Mouse (Mus musculus): ENCODE results near the gene C87436.
"Not testable (repeated sequence)": the region's sequence is repeated elsewhere in the genome, so short reads cannot be mapped to it uniquely, and the experiment has no call there.

Gene C87436

GRCm38 (mm10) chr6:86481871-86482270 is 43.7 kb downstream of the C87436 start:
- DNase-seq (ENCODE audit: low spot score in 2 of 2), result no peak

- no peak for DNase-seq (ENCODE audit: low spot score in 2 of 2)
Measured at GRCm38 (mm10) chr6:86485943-86486640, 47.9 kb downstream of the C87436 start.

GRCm38 (mm10) chr6:86487358-86488148 is 49.4 kb downstream of the C87436 start:
- DNase-seq (ENCODE audit: low spot score in 2 of 2), result peak; percentile 67 to 70

GRCm38 (mm10) chr6:86488149-86488485 is 49.9 kb downstream of the C87436 start:
- no peak for DNase-seq (ENCODE audit: low spot score in 2 of 2)

- DNase-seq (ENCODE audit: low spot score in 2 of 2), result no peak
Measured at GRCm38 (mm10) chr6:86489945-86490344, 51.8 kb downstream of the C87436 start.

DNA sequence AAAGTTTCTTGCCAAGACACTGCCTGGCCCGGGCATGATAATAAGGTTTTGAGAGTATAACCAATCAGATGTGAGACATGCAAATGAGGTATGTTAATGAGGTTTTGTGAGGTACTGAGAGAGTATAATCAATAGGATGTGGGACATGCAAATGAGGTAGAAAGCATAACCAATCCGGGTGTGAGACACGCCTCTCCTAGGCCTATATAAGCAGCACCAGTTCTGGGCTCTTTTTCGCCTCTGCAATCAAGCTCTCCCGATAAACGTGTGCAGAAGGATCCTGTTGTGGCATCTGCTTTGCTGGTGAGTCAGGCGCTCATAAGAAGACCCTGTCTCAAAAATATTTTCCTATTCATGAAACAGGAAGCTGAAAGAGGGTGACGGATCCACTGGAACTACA is 52.2 kb downstream of the C87436 start:
- DNase-seq (ENCODE audit: low spot score in 2 of 2), result not testable (repeated sequence)

DNA sequence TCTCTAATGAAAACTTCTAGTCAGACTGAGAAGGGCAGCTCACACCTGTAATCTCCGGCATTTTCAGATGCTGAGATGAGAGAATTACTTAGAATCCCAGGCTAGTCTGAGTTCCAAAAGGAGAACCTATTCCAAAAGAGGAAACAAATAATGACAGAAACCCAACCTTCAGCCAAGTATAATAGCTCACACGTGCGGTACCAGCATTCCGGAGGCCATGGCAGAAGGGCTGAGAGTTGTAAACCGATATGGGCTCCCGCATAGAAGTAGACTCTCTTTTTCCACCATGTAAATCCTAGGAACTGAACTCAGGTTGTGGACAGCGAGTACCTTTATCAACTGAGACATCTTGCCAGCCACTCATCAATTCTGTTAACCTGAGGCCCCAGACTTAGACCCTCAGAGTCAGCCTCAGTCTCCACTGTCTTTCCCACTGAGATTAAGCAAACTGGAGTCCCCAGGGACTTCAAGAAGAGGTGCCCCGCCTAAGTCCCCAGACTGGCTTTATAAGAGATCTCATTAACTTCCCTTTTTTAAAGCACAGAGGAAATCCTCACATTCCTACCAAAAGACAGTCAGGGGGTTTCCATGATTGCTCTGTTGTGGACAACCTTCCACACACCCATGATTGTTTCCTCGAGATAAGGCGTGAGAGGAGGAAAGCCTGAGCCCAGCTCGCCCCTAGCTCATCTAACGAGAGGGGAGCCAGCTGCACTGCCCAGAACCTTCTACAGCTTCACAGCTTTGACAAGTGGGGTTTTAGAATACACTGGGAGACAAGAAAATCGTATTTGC is 55.5 kb downstream of the C87436 start:
- DNase-seq (ENCODE audit: low spot score in 2 of 2), result no peak

GRCm38 (mm10) chr6:86494767-86495166 is 56.6 kb downstream of the C87436 start:
- DNase-seq (ENCODE audit: low spot score in 2 of 2), result no peak

DNA sequence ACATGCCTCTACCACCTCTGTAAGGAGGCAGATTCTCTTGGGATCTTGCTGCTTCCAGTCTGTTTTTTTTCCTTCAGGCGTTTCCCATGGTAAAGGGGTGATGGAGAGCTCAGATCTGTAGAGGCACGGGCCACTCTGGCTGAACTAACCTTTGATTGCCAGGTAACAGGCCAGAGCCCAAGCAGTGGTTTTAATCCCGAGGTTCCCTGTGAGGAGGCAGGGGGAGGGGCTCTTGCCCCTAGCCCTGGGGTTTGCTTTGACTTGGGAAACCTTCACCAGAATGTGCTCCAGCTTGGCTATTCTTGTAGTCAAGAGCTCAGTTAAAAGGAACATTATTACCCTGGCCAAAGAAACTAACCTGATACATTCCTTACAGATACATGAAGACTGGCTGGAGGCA is 57.5 kb downstream of the C87436 start:
- DNase-seq (ENCODE audit: low spot score in 2 of 2), result no peak

DNA sequence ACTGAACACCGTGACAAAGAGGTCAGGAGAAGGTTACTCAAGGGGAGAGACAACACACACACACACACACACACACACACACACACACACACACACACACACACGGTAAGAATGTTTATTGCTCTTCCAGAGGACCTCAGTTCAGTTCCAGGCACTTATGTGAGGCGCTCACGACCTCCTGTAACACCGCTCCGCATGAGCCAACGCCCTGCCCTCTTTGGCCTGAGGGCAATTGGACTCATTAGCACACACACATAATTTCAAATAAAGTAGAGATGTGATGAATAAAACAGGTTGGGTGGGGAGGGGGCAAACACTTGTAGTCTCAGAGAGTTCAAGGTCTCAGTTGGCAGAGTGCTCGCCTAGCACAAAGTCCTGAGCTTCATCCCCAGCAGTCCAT is 58.0 kb downstream of the C87436 start:
- no peak for DNase-seq (ENCODE audit: low spot score in 2 of 2)

DNA sequence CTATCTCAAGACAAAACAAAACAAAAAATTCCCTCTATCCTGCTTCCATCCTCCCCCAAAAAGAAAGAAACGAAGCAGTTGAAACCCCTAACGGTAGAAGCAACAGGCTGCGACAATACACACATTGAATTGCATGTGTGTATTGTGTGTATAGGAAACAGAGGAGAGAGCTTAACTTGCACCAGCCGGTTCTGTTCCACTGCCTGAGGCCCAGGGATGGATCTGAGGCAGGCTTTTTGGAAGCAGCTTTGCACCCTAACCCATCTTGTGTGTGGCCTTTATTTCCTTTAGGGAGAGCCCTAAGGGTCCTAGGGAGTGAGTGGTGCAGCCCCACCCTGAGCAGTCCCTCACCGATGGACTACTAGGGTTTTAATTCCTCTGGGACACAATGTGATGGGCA is 58.4 kb downstream of the C87436 start:
- no peak for DNase-seq (ENCODE audit: low spot score in 2 of 2)

- no peak for DNase-seq (ENCODE audit: low spot score in 2 of 2)
Measured at GRCm38 (mm10) chr6:86497071-86497815, 59.1 kb downstream of the C87436 start.

GRCm38 (mm10) chr6:86497942-86498732 is 60.0 kb downstream of the C87436 start:
- DNase-seq (ENCODE audit: low spot score in 2 of 2), result no peak

GRCm38 (mm10) chr6:86499571-86500109 is 61.5 kb downstream of the C87436 start:
- no peak for DNase-seq (ENCODE audit: low spot score in 2 of 2)

GRCm38 (mm10) chr6:86503513-86503912 is 65.3 kb downstream of the C87436 start:
- no peak for DNase-seq (ENCODE audit: low spot score in 2 of 2)

DNA sequence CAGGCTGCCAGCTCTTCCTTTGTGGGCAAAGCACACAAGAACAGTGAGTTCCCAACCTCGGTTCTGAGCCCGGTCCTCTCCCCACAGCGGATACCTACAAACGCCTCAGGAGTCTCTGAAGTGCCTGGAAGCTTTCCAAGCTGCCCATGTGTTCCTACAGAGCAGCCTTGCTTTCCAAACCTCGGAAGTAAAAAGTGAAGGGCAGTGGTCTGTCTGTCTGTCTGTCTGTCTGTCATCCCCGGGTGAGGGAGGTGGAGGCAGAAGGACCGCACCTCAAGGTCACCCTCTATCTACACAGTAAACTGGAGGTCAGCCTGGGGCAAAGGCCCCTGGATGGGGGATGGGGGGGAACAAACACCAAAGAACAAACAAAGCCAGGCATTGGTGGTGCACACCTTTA is 67.5 kb downstream of the C87436 start:
- no peak for DNase-seq (ENCODE audit: low spot score in 2 of 2)

DNA sequence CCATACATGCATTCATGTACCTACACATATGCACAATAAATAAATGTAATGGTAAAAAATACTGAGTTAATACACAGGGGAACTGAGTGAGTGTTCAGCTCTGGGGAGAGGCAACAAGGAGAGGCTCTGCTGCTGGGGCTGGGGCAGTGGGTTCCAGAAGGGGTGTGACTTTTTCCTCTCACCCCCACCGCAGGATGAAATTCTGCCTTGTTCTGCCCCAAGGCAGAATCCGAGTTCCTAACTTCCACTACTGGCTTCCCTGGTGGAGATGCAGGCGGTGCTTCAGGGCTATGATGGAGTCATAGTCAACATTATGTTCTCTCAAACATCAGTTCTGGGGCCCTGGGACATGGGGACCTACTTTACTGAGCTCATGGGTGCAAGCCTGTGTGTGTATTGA is 68.1 kb downstream of the C87436 start:
- DNase-seq (ENCODE audit: low spot score in 2 of 2), result no peak

DNA sequence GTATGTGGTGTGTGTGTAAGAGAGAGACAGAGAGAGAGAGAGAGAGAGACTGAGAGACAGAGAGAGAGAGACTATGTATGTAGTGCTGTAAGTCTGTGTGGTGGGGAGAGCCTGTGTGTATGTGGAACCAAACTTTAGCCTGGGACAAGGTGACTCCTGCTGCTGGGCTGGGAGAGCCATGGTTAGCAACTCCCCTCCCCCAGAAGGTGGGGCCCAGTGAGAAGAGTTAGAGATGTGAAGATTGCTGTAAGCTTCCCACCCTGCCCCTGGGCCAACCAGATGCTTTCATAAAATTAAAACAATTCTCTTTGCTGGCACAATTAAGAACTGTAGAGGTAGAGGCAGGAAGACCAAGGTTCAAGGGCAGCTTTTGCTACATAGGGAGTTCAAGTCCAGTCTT is 68.9 kb downstream of the C87436 start:
- DNase-seq (ENCODE audit: low spot score in 2 of 2), result no peak

GRCm38 (mm10) chr6:86508736-86509135 is 70.6 kb downstream of the C87436 start:
- no peak for DNase-seq (ENCODE audit: low spot score in 2 of 2)

- no peak for DNase-seq (ENCODE audit: low spot score in 2 of 2)
Measured at GRCm38 (mm10) chr6:86509194-86509865, 71.2 kb downstream of the C87436 start.

All from frontal cortex, postnatal 36 days (tissue).